Mouse (Mus musculus) liver, embryonic 14.5 days (tissue): ENCODE data around the gene Fam163b.

Experiments
- CTCF ChIP-seq: IDR thresholded peaks from 2 replicates; pipeline ENCODE4 v1.5.1; 2016; ENCODE audit warnings: antibody characterized with exemption, low read depth, control low read depth
- EP300 ChIP-seq: IDR thresholded peaks from 2 replicates; pipeline ENCODE4 v1.6.1; 2016; ENCODE audit warnings: antibody characterized with exemption, low read depth

GRCm38 (mm10) chr2:27078312-27078711 is 64.0 kb downstream of the Fam163b start:
- TF ChIP-seq EP300 (no peak), CTCF (no peak)
